Mouse (Mus musculus) B cell, adult 67 days (primary cell): ENCODE measurements around the gene Lss. TPM values are rescaled to one million over a fixed set of nuclear protein-coding genes. Genes with fewer than 3 reads are reported as not detected.

Experiments
- total RNA-seq, 2 experiments: library from RNA; stranded (reverse); gene quantifications; 4 replicates each; pipeline ENCODE4 v1.2.4; 2023

Lss gene
- total RNA-seq = 10 to 100 TPM; 15.4 to 17.2 TPM

DNA sequence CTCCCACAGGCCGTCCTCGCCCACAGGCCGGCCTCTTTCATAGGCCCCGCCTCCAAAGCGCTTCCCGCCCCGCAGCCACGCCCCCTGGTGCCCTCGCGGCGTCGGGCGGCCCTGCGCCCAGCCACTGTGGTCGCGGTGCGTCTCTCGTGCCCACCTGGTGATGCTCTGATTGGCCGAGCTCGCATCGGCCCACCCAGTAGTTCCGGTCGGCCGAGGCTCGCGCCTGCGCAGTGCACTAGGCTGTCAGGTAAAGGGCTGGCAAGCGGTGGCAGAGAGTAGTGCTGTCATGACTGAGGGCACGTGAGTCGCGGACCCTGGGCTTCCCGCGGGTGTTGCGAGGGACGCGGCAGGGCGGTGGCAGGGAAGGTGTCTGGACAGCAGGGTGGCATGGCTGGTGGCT, at the start of gene Lss:
Gene Lss (plus strand): TSS at position 214 of the 400 bp plus-strand sequence.

DNA sequence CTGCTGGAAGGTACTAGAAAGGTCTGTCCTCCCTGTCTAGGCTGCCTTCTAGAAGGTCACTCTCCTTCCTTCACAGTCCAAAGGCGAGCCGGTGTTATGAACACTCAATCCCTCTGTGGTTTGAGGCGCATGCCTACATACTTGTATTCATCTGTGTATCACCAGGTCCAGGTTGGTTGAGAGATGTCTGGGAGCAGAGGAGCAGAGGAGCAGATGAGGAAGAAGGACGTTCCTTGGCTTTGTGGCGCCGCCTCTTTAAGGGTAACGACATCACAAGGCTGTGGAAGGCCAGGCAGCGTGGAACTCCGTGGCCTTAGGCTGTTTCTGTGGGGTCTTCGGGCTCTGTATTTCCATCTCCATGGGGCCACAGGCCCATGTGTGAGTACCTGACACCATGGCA, 30.6 kb downstream of the Lss start, which contains the start of gene Spatc1l:
Gene Spatc1l (plus strand): TSS at position 301 of the 400 bp plus-strand sequence.

DNA sequence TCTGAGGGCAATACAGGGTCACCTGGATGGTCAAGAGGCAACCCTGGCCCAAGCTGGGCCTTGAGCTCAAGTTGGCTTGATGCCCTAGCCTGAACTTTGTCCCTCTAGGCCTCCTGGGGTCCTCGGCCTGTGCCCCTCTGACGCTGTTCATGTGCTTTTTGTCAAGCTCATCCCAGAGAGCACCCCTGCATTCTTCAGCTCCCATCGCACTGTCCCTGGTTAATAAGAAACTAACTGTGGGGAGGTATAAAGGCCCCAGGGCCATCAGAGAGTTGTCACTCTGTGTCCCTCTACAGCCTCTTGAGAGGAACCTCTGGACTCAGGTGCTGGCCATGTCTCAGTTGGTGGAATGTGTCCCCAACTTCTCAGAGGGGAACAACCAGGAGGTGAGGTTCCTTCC, 44.0 kb downstream of the Lss start, which contains the start of gene Ftcd:
Gene Ftcd (plus strand): TSS at position 275 of the 400 bp plus-strand sequence.

Other genes with a start within 250 kb of the Lss start
- 1 to 10 TPM; 7.3 to 9.0 TPM for gene Dip2a, start 186.3 kb upstream of the Lss start, total RNA-seq
- 10 to 100 TPM; 14.2 to 26.8 TPM for gene AC141477.1, start 91.1 kb upstream of the Lss start, total RNA-seq
- 10 to 100 TPM; 63.0 to 63.8 TPM for gene Pcnt, start 88.8 kb upstream of the Lss start, total RNA-seq
- gene 2610028H24Rik, start 82.5 kb upstream of the Lss start, total RNA-seq = not detected
- 10 to 100 TPM; 71.0 to 71.1 TPM for gene Mcm3ap, start 62.7 kb upstream of the Lss start, total RNA-seq
- gene Ybey, start 62.5 kb upstream of the Lss start, total RNA-seq = 1 to 10 TPM; 1.8 to 2.0 TPM
- not detected for gene Spatc1l, start 30.7 kb downstream of the Lss start, total RNA-seq
- gene Ftcd, start 44.1 kb downstream of the Lss start, total RNA-seq = not detected
- gene Col6a2, start 92.0 kb downstream of the Lss start, total RNA-seq = under 1 TPM in 1 of 2 experiments, not detected in 1; 0.15 TPM
- gene Col6a1, start 194.6 kb downstream of the Lss start, total RNA-seq = not detected